Mouse (Mus musculus) G1E (cell line): ENCODE measurements around the gene Ranbp2.

Source experiments
- CTCF ChIP-seq: IDR thresholded peaks from 2 replicates; pipeline ENCODE4 v1.5.1; 2012; ENCODE audit warnings: low read depth, low read length, inconsistent platforms, mixed read lengths
- GATA1 ChIP-seq: IDR thresholded peaks from 2 replicates; pipeline ENCODE4 v1.6.1; 2012; ENCODE audit warnings: borderline replicate concordance, low read length, inconsistent platforms, mixed read lengths
- TAL1 ChIP-seq: conservative IDR thresholded peaks from 2 replicates; pipeline ENCODE4 v1.6.1; 2012; ENCODE audit warnings: low read depth, low read length, inconsistent platforms, mixed read lengths

GRCm38 (mm10) chr10:58477086-58477755, 30.5 kb downstream of the Ranbp2 start:
- TF ChIP-seq GATA1 (no peak), TAL1 (no peak), CTCF (no peak)
